Mouse (Mus musculus) thymus, adult 2 months (tissue): ENCODE data around the gene Pard6b. TPM values are rescaled to one million over a fixed set of nuclear protein-coding genes. Genes with fewer than 3 reads are reported as not detected.

Source experiments
- DNase-seq: peaks from one replicate; pipeline ENCODE4 v3.0.0; 2021
- H3K27ac ChIP-seq: fragments of 200-500 bp; 2 replicates; pipeline ENCODE4 v1.5.1; 2012; ENCODE audit warnings: low read length, control low read depth; ENCODE audit not compliant: control insufficient read depth, insufficient read depth
- H3K27me3 ChIP-seq: fragments of 200-500 bp; 2 replicates; pipeline ENCODE4 v1.6.1; 2012; ENCODE audit warnings: mild to moderate bottlenecking, low read length, moderate library complexity, mixed read lengths; ENCODE audit not compliant: control insufficient read depth, insufficient read depth
- H3K36me3 ChIP-seq: fragments of 200-500 bp; 2 replicates; pipeline ENCODE4 v1.6.1; 2012; ENCODE audit warnings: mild to moderate bottlenecking, low read length, moderate library complexity; ENCODE audit not compliant: control insufficient read depth, insufficient read depth
- H3K4me1 ChIP-seq: fragments of 200-500 bp; replicated peaks from 2 replicates; pipeline ENCODE4 v1.6.1; 2012; ENCODE audit warnings: low read length; ENCODE audit not compliant: control insufficient read depth, insufficient read depth
- H3K4me3 ChIP-seq: fragments of 200-500 bp; 2 replicates; pipeline ENCODE4 v1.5.1; 2012; ENCODE audit warnings: mild to moderate bottlenecking, low read length, control low read depth, moderate library complexity; ENCODE audit not compliant: control insufficient read depth, insufficient read depth
- CTCF ChIP-seq: fragments of 200-500 bp; IDR thresholded peaks from 2 replicates; pipeline ENCODE4 v1.5.1; 2012; ENCODE audit warnings: mild to moderate bottlenecking, control low read depth, low read length, moderate library complexity, borderline replicate concordance; ENCODE audit not compliant: control insufficient read depth, poor library complexity, insufficient read depth; ENCODE audit errors: extremely low read depth
- POLR2A ChIP-seq: fragments of 200-500 bp; IDR thresholded peaks from 2 replicates; pipeline ENCODE4 v1.6.1; 2012; ENCODE audit warnings: mild to moderate bottlenecking, low read length, control low read depth, moderate library complexity; ENCODE audit not compliant: control insufficient read depth, poor library complexity, insufficient read depth; ENCODE audit errors: extremely low read depth
- WGBS: fragments of 180-500 bp; shearing (Covaris S2); methylation state at CpG from one replicate; pipeline ENCODE4 v1.1.7; 2018; 5-methylcytosine and 5-hydroxymethylcytosine counted together
- polyA plus RNA-seq: library from polyadenylated mRNA; depleted of rRNA; stranded (reverse); fragments of >200 nt; gene quantifications from 2 replicates; pipeline ENCODE4 v1.2.3, GENCODE M21; 2012

Gene Pard6b
- polyA plus RNA-seq, 1 experiment, result 4.2 TPM

DNA sequence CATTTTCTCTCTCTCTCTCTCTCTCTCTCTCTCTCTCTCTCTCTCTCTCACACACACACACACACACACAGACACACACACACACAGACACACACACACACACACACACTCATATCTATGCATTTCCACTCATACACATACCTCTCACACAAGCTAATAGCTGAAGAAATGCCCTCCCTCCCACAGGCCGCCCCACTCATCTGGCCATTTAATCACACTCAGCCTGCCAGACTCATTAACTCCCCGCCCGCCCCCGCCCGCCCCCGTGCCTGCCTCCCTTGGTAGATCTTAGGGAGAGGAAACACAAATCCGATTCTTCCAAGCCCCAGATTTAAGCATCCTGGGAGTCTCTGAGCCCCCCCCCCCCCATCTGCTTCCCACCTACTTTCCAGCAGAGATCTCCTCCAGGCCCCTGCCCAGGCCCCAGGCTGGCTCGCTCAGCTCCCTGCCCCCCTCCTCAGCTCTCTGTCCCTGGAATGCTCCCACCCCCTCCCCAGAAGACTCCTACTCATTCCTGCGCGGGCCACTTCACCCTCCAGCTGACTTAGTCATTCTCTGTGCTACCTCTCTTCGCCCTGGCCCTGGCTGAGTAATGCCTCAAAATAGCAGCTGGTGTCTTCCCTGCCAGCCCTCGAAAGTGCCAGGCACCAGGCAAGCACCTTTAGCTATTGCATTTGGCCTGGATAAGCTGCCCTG lies 8.2 kb upstream of the Pard6b start:
- no peak overlapping the region for H3K27ac ChIP-seq
- no peak for DNase-seq
- no peak for TF ChIP-seq POLR2A
- no peak for TF ChIP-seq CTCF
- H3K27me3 ChIP-seq, result no peaks in the 10 kb centered on the region
- H3K4me1 ChIP-seq, result no peaks in the 10 kb centered on the region
- no peak overlapping the region for H3K4me3 ChIP-seq
- WGBS, result 89% methylated on average over 12 of the region's 12 CpGs
- H3K36me3 ChIP-seq, result no peaks in the 10 kb centered on the region

DNA sequence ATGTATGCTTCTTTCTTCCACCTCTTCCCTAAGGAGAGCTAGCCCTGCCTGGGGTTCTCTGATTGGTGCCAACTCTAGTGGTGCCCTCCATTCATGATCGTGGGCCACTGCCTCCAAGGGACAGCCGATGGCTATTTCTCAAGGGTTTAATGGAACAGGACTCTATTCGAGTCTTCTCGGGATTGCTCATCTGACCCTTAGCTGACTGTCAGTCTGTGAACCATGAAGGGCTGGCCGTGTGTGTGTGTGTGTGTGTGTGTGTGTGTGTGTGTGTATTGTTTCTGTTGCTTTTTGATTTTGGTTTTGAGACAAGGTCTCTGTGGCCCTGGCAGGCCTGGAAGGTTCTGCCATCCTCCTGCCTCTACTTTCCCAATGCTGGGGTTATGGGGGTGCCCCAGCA lies 7.1 kb upstream of the Pard6b start:
- TF ChIP-seq CTCF (no peak), POLR2A (no peak)
- no peaks in the 10 kb centered on the region for H3K27me3 ChIP-seq
- 95% methylated on average over 5 of the region's 5 CpGs for WGBS
- no peak overlapping the region for H3K4me3 ChIP-seq
- no peaks in the 10 kb centered on the region for H3K36me3 ChIP-seq
- H3K27ac ChIP-seq, result no peak overlapping the region
- no peaks in the 10 kb centered on the region for H3K4me1 ChIP-seq
- no peak for DNase-seq

DNA sequence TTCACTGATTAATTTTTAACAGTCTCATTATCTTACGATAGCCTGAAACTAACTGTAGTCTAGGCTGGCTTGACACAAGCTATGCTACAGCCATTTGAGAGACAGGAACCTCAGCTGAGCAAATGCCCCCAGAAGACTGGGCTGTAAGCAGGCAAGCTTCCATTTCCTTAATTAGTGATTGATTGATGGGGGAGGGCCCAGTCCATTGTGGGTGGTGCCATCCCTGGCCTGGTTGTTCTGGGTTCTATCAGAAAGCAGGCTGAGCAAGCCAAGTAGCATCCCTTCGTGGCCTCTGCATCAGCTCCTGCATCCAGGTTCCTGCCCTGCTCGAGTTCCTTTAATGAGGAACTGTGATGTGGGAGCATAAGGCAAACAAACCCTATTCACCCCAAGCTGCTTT lies 6.3 kb upstream of the Pard6b start:
- H3K4me3 ChIP-seq, result no peak overlapping the region
- WGBS, result 80% methylated on average over 3 of the region's 3 CpGs
- DNase-seq, result no peak

DNA sequence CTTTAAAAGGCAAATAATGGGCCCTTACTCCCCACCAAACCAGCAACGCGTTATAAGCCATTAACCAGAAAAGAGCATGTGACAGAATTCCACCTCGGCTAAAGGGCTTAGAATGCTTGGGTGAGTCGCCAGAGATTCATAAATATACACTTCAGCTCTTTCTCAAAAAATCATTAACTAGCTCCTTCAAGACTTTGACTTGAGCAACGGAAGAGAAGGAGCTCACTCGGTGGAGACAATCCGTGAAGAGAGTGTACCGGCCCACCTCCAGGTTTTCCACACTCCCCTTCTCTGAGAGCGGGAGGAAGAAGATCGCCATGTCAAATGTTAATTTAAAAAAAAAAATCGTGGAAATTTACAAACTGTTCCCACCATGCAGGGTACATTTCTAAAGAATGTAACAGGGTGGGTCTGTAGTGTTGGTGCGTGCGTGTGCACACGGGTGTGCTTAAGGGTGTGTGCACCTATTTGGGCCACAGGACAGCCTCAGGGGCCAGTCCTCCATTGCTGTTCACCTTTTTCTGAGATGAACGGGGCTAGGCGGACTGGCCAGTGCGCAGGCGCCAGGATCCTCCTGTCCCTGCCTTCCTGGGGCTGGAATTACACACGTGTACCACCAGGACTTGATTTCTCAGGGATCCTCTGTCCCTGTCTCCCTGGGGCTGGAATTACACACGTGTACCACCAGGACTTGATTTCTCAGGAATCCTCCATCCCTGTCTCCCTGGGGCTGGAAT lies 3.8 kb upstream of the Pard6b start:
- Histone ChIP-seq H3K4me1 (peaks cover 14% of the 10 kb centered on the region), H3K27ac (no peak overlapping the region), H3K4me3 (no peak overlapping the region), H3K36me3 (no peaks in the 10 kb centered on the region), H3K27me3 (peaks cover 5% of the 10 kb centered on the region)
- no peak for DNase-seq
- no peak for TF ChIP-seq POLR2A
- no peak for TF ChIP-seq CTCF
- 90% methylated on average over 20 of the region's 20 CpGs for WGBS

More for the DNA sequence above, 6.3 kb upstream of the Pard6b start:
- no peak overlapping the region for H3K27ac ChIP-seq
- TF ChIP-seq POLR2A, result no peak
- no peak for TF ChIP-seq CTCF
- no peaks in the 10 kb centered on the region for H3K4me1 ChIP-seq
- no peaks in the 10 kb centered on the region for H3K27me3 ChIP-seq
- H3K36me3 ChIP-seq, result no peaks in the 10 kb centered on the region

DNA sequence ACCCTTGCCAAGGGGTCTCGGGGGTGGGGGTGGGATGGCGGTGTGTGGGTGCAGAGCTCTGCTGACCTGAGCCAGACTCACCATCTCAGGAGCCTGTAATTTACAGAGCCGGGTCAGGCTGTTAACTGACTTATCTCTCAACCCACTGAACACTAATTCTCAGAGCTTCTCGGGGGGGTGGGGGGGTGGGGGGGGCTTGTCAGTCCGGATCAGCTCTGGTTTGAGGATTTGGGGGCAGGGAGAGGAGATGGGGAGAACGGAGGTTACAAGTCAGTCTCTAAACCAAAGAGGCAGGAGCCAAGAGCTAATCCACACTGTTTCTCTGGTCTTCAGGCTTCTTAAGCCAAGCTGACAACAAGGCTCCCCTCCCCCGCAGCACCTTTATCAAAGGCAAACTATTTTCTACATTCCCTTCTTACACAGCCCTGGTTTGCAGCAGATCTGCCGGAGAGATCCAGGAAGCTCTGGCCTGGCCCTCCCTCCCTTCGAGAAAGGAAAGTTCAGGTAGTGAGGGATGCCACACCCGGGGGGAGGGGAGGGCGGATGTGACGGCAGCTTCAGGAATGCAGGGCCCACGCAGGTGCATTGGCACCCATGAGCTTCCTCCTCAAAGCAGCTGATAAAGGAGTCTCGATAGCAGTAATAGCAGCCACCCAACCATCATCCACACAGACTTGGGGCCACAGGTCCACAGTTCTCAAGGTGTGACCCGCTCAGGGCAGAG lies 2.5 kb upstream of the Pard6b start:
- H3K4me1 ChIP-seq, result peaks cover 14% of the 10 kb centered on the region
- H3K36me3 ChIP-seq, result no peaks in the 10 kb centered on the region
- DNase-seq, result no peak
- TF ChIP-seq POLR2A (no peak), CTCF (no peak)
- H3K27ac ChIP-seq, result no peak overlapping the region
- WGBS, result 73% methylated on average over 15 of the region's 15 CpGs
- H3K4me3 ChIP-seq, result no peak overlapping the region
- H3K27me3 ChIP-seq, result peaks cover 5% of the 10 kb centered on the region

DNA sequence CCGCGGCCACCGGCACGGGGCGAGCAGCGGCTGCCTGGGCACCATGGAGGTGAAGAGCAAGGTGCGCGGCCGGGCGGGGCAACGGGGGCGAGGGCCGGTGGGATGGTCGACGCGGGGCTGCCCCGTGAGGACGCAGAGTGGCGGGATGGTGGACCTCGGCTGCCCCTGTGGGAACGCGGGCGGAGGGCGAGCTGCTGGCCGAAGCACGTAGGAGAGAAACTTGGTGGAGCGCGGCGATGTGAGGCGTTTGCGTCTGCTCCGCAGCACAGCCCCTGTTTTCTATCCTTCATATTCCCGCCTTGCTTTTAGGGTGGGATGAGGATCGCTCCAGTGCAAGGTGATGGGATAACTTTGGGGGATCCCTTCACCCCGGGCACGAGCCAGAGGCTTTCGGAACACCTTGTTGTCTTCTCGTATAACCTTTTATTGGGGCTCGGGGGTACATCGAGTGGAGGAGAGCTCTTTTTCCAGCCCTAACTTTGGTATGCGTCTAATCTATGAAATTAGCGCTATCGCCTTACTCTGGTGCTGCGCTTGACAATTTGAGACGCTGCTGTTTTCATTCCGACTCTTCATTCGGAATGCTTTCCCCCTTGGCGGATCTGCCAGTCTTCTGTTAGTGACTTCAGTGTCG lies 612 bp downstream of the Pard6b start:
- Histone ChIP-seq H3K36me3 (no peaks in the 10 kb centered on the region), H3K27ac (no peak overlapping the region), H3K4me1 (peaks cover 14% of the 10 kb centered on the region), H3K27me3 (peaks cover 5% of the 10 kb centered on the region), H3K4me3 (peak overlapping the region; percentile 58)
- TF ChIP-seq CTCF (no peak), POLR2A (no peak)
- WGBS, result 1% methylated on average over 49 of the region's 49 CpGs
- DNase-seq, result no peak
